Mouse (Mus musculus): Measurements from ENCODE around the gene Fcgr2b.
"Not testable (repeated sequence)": the region's sequence is repeated elsewhere in the genome, so short reads cannot be mapped to it uniquely, and the experiment has no call there.

Gene Fcgr2b

GRCm38 (mm10) chr1:170976447-170976846, at the start of gene Fcgr2b:
Gene Fcgr2b, minus strand, starts transcription at chr1:170976547.
- DNase-seq (ENCODE audit: low read depth, low spot score) = no peak

- no peak for DNase-seq (ENCODE audit: low read depth, low spot score)
Measured at GRCm38 (mm10) chr1:171019311-171019950, 43.1 kb upstream of the Fcgr2b start.

- no peak for DNase-seq (ENCODE audit: low read depth, low spot score)
Measured at GRCm38 (mm10) chr1:171018737-171019136, 42.4 kb upstream of the Fcgr2b start, which contains the start of gene Fcgr4. Gene Fcgr4, plus strand, starts transcription at chr1:171018920.

- no peak for DNase-seq (ENCODE audit: low read depth, low spot score)
Measured at GRCm38 (mm10) chr1:171017468-171018158, 41.3 kb upstream of the Fcgr2b start.

- DNase-seq (ENCODE audit: low read depth, low spot score) = no peak
Measured at GRCm38 (mm10) chr1:171016676-171017356, 40.5 kb upstream of the Fcgr2b start.

- DNase-seq (ENCODE audit: low read depth, low spot score) = no peak
Measured at GRCm38 (mm10) chr1:171011733-171012132, 35.4 kb upstream of the Fcgr2b start.

GRCm38 (mm10) chr1:171006905-171007304, 30.6 kb upstream of the Fcgr2b start:
- no peak for DNase-seq (ENCODE audit: low read depth, low spot score)

- DNase-seq (ENCODE audit: low read depth, low spot score) = no peak
Measured at GRCm38 (mm10) chr1:171006335-171006734, 30.0 kb upstream of the Fcgr2b start.

GRCm38 (mm10) chr1:171005586-171005985, 29.2 kb upstream of the Fcgr2b start:
- DNase-seq (ENCODE audit: low read depth, low spot score) = no peak

GRCm38 (mm10) chr1:171005081-171005480, 28.7 kb upstream of the Fcgr2b start:
- DNase-seq (ENCODE audit: low read depth, low spot score) = no peak

GRCm38 (mm10) chr1:170999811-171000210, 23.5 kb upstream of the Fcgr2b start:
- no peak for DNase-seq (ENCODE audit: low read depth, low spot score)

GRCm38 (mm10) chr1:170997756-170998655, 21.7 kb upstream of the Fcgr2b start:
- no peak for DNase-seq (ENCODE audit: low read depth, low spot score)

GRCm38 (mm10) chr1:170996753-170997152, 20.4 kb upstream of the Fcgr2b start:
- no peak for DNase-seq (ENCODE audit: low read depth, low spot score)

GRCm38 (mm10) chr1:170996034-170996433, 19.7 kb upstream of the Fcgr2b start:
- DNase-seq (ENCODE audit: low read depth, low spot score) = no peak

GRCm38 (mm10) chr1:170992550-170992949, 16.2 kb upstream of the Fcgr2b start:
- no peak for DNase-seq (ENCODE audit: low read depth, low spot score)

- DNase-seq (ENCODE audit: low read depth, low spot score) = no peak
Measured at GRCm38 (mm10) chr1:170989656-170990055, 13.3 kb upstream of the Fcgr2b start.

GRCm38 (mm10) chr1:170985861-170986260, 9.5 kb upstream of the Fcgr2b start:
- DNase-seq (ENCODE audit: low read depth, low spot score) = no peak

- no peak for DNase-seq (ENCODE audit: low read depth, low spot score)
Measured at GRCm38 (mm10) chr1:170985092-170985491, 8.7 kb upstream of the Fcgr2b start.

- no peak for DNase-seq (ENCODE audit: low read depth, low spot score)
Measured at GRCm38 (mm10) chr1:170983066-170983465, 6.7 kb upstream of the Fcgr2b start.

- DNase-seq (ENCODE audit: low read depth, low spot score) = no peak
Measured at GRCm38 (mm10) chr1:170982301-170982700, 6.0 kb upstream of the Fcgr2b start.

GRCm38 (mm10) chr1:170981679-170982078, 5.3 kb upstream of the Fcgr2b start:
- not testable (repeated sequence) for DNase-seq (ENCODE audit: low read depth, low spot score)

- DNase-seq (ENCODE audit: low read depth, low spot score) = no peak
Measured at GRCm38 (mm10) chr1:170978601-170979000, 2.3 kb upstream of the Fcgr2b start.
